Mouse (Mus musculus) cerebellum, adult 18-20 months (tissue): ENCODE data around the gene Igf1r.
"Not testable (repeated sequence)": the region's sequence is repeated elsewhere in the genome, so short reads cannot be mapped to it uniquely, and the experiment has no call there.

ENCODE experiments used
- DNase-seq, 2 experiments: peaks; one replicate each; pipeline ENCODE4 v3.0.0; 2021

The Igf1r gene

GRCm38 (mm10) chr7:68239220-68239827 is 286.7 kb downstream of the Igf1r start:
- no peak for DNase-seq

DNA sequence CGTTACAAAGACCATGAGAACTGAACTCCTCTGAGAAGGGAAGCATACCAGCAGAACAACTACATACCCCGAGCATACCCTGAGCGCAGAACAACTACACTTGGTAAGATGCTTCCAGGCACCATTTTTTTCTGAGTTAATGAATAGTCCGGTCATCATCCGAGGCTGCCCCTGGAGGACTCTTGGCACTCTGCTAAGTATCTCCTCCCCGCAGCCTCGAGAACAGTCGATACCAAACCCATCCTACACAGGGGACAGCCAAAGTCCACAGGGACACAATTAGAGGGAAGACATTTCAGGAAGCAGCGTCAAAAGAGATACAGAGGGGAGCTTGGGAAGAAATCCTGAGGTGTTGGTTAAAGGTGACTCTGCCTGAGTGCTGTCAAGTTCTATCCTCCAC is 288.6 kb downstream of the Igf1r start:
- no peak for DNase-seq

DNA sequence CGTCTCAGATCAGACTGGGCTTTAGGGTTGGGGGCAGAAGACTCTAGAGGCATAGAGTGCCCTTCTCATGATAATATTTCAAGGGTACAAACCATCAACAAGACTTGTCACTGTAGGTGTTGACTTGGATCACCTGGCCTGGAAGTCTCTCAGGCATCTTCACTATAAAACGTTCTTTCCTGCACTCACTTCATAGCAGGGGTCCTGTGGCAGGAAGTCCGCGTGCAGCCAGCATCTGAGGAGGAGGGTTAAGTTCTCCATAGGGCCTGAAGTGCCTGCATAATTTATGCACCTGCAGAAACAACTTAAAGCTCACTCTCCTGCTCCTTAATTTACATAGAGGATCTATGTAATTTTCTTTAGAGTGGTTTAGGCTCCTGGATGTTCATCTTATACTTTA is 293.1 kb downstream of the Igf1r start:
- no peak for DNase-seq

DNA sequence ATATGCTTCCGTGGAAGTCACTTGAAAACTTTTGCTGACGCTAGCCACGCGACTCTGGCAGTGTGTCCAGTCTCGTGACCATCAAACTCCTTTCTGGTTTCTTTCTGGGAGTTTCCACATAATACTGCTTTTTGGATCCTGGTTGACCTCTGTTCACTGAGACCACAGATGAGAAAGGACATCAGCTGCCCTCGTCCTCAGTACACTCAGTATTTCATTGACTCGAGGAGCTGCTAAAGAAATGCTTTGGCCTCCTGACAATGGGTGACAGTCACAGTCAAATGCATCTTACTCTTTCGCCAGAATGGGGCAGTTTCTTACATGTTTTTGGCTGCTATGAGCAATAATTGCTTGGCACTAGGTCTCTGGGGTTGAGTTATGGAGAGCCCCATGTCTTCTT is 293.6 kb downstream of the Igf1r start:
- DNase-seq = no peak

DNA sequence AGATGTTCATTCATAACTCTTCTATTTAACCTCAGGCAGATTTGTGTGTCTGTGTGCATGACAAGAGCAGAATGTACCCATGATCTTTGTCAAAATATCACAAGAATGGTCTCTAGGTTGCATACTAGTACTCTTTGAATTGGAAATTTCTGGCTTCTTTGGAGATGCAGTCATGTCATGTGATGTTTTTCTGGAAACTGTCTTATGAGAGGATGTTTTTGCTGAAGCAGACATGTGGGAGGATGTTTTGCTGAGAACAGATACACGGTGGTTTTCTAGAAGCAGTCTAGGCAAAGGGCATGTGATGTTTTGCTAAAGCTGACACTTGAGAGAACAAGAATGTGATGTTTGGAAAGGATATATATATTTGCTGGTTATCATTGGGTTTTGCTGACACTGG is 297.8 kb downstream of the Igf1r start:
- DNase-seq = no peak

- no peak for DNase-seq
These were observed 298.3 kb downstream of the Igf1r start for GRCm38 (mm10) chr7:68250902-68251301.

DNA sequence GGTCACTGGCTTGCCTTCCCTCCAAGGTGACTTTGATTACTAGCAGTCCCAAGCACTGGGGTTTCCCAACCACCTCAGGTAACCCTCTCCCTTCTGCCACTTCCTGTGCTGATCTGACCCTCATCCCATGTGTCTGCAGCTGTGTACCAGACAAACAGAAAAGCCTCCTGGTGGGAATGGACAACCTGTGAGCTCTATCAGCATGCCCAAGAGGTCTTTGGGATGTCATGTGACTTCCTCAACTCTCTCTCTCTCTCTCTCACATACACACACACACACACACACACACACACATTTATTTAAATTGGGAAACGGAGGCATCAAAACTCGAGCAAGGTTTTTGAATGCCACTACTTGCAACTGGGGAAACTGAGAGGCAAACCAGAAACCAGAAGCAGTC is 305.1 kb downstream of the Igf1r start:
- no peak for DNase-seq

DNA sequence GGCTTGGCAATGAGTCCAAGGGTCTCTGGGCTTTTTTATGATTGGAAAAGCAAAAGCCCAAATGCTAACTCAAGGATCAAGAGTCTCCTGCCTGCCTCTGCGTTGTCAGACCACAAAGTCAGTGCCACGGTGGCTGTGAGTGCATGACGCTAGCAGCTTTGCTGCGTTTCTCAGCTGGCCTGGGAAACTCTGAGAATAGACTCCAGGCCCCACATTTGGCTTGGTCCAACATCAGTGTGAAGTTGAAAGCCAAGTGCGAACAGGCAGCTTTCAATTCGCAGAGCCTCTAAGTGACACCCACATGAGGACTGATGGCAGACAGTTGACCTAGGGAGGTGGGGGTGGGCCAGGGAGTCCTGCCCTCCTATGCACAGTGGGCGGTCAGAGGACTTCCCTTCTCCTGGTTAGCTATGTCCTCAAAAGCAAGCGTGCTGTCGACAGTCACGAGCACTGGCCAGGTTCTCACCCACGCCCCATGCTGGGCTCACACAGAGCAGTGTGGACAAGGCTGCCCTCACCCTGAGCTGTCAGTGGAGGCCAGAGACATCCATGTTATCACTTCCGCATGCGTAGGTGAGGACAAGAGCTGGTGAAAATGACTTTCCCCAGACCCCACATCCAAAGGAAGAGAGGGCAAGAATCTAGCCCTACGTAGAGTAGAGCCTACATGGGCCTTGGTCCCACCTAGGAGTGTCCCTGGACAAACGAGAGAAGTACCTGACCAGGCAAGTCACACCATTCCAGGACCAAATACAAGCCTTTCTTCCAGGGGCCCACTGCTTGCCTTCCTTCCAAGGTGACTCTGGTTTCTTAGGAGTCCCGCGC is 305.9 kb downstream of the Igf1r start:
- no peak for DNase-seq

DNA sequence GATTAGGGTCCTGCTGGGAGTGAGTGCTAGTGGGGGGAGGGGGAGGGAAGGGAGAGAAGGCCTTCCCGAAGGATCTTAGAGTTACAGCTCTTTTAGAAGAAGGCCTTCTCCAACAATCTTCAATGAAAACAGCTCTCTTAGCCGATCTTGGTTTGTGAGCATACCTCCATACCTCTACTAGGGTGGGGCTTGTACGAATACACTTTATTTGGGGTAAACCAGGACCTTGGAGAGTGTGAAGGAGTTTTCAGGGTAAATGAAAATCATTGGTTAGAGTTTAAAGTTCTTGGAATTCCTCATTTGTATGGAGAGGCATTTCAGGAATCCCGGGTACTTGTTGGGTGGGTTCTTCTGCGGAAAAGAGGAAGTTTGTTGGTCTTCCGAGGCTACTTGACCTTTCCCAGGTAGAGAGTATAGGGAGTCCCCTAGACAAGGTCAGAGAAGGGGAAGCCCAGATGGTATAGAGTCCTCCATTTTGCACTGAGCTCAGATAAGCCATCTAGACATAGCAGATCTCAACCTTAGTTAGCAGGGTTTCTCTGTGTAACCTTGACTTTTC is 307.0 kb downstream of the Igf1r start:
- no peak for DNase-seq

GRCm38 (mm10) chr7:68262612-68263200 is 310.1 kb downstream of the Igf1r start:
- no peak for DNase-seq

DNA sequence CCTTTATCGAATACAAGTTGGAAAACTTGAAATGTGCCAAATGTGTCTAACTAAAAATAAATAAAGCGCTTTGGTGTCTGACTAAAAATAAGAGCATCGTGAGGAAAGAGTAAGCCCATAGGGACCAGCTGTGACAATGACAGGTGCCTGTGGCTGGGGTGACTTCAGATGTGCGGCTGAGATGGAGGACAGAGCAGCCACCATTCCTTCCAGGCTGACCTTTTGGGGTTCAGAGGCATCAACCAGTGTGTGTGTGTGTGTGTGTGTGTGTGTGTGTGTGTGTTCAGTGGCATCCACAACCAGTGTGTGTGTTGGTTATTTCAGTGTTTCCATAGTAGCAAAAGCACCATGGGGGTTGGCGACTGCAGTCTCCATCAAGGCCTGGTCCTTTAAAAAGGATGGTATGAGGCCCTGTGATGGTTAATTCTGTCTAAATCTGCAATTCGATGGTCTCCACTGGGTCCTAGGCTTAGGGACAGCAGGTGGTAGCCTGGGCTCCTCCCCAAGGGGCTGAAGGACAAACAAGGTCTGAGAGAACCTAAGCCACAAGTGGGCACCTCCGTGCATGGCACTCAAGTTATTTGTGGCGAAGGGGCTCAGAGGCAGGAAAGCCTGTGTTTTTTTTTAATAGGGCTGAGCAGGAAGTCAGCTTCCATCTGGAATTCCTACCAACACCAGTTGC is 310.9 kb downstream of the Igf1r start:
- no peak for DNase-seq

DNA sequence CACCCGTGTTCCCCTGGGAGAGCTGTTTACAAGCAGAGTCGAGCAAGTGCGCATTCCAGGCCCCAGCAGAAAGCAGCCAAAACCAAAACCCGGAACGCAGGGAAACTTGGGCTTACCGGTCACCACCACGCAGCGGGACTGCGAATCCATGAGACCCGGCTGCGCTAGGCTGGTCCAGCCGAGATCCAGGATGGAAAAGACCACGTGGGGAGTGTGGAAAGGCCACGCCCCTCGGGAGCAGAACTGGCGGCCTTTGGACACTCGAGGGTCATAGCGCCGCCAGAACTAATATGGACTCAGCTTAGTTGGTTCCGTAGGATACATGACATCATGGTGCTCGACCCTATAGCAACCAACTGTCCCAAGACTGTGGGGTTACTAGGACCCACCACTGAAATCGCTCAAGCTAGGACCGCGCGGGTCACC is 311.4 kb downstream of the Igf1r start, which contains the start of gene Pgpep1l:
Gene Pgpep1l, minus strand, starts transcription at position 206 of the 426 bp plus-strand sequence.
- DNase-seq = peak in 1 of 2 experiments; percentile 11

DNA sequence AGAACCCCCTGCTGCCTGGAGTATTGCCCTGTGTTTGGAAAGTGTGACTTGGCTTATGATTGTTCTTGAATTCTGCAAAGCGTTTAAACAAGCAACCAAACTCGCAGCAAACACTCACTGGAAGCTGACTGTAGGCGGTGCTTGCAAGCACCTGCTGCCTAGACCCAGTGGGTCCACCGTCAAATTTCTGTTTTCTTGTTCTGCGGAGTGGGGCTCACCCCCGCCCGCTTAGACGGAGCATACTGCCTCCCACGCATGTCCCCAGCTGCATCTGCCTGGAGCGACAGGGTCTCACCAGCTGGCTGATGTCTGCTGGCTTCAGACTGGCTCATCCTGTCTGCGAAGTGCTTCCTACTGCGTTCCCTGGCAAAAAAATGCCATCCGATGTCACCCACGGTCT is 311.9 kb downstream of the Igf1r start:
- peak in 1 of 2 experiments; percentile 4 for DNase-seq

DNA sequence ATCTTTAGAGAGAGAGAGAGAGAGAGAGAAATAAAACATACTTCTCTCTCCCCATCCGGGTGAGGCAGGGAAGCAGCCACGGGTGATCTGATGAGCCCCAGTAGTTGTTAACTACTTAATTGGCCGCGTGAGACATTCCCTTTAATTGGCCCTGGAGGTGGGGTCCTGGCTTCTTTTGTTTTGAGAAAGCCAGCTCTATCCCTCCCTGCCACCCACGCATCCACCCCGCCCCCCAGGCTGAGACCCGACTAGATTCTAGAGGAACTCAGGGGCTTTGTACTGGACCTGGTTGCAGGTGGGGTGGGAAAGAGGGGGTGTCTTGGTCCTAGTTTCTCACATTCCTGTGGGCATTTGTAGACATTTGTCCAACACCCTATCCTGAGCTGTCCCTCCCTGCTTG is 312.8 kb downstream of the Igf1r start:
- DNase-seq = no peak

- no peak for DNase-seq
These were observed 314.1 kb downstream of the Igf1r start for GRCm38 (mm10) chr7:68266691-68267090.

GRCm38 (mm10) chr7:68270551-68270950 is 317.9 kb downstream of the Igf1r start:
- DNase-seq = no peak

- no peak for DNase-seq
These were observed 319.2 kb downstream of the Igf1r start for GRCm38 (mm10) chr7:68271816-68272215.

DNA sequence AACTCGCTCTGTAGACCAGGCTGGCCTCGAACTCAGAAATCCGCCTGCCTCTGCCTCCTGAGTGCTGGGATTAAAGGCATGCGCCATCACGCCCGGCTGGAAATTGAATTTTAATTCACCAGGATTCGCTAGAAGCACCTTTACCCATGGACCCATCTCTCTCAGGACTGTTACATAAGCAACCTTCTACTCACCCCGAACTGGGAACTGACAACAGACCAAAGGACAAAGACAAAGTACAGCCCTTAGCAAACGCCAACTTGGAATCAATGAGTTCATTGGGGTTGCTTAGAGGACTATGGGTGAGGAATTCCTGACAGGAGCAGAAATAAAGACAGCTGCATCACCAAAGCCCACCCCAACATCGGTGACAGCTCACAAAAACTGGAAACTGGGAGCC is 320.0 kb downstream of the Igf1r start:
- DNase-seq = no peak

DNA sequence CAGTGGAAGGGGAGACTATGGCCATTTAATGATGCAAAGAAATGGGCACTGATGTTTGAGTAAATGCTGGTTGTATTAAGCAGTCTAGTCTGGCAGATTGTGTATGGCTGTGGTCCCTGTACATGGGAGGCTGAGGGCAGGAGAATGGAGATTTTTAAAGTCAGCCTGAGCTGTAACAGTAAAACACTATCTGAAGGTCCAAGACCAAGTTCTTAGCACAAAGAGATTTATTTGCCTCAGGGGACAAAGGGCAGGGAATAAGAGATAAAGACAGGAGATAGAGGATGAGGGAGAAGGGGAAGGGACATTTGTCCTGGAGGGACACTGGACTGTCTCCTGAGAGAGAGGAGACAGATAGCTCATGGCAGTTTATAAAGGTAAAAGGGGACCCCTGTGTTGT is 320.9 kb downstream of the Igf1r start, which contains the start of gene Fam169b:
Gene Fam169b, plus strand, starts transcription at position 325 of the 400 bp plus-strand sequence.
- no peak for DNase-seq

DNA sequence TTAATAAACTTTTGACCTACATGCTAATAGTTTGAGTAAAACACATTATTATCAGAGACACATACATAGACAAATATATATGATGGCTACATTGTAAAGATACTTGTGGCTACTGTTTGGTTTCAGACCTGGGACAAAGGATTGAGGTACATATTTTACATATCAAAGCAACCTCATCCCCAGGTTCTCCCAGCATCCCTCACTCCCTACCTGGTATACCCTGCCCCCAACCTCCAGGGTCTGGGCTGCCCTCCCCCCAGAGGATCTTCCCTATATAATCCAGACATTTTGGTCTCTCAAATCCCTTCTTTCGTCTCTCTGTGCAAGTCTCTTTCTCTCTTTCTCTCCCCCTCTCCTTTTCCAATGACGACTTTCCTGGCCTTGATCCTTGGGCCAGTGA is 321.6 kb downstream of the Igf1r start:
- no peak for DNase-seq

- DNase-seq = no peak
These were observed 322.3 kb downstream of the Igf1r start for GRCm38 (mm10) chr7:68274951-68275350.

- not testable (repeated sequence) for DNase-seq
These were observed 322.8 kb downstream of the Igf1r start for GRCm38 (mm10) chr7:68275445-68275837.
